Mouse (Mus musculus): ENCODE data around the gene Gm10295.

The Gm10295 gene

DNA sequence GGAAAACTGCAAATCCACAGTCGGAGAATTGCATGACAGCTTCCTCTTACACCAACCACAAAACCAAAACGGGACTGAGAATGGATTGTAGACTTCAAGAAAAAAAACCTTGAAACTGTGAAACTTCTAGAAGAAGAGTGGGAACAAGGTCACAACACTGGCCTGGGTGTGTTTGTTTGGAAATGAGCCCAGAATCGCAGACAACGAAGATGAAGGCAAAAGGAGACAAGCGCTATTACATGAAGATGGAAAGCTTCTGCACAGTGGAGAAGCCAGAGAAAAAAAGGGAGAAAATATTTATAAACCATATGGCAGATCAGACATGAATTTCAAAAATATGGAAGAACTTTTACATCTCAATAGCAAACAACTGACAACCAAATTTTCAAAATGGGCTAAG, 4.3 kb upstream of the Gm10295 start:
- no peak for DNase-seq (ENCODE audit: low read depth, low spot score)

DNA sequence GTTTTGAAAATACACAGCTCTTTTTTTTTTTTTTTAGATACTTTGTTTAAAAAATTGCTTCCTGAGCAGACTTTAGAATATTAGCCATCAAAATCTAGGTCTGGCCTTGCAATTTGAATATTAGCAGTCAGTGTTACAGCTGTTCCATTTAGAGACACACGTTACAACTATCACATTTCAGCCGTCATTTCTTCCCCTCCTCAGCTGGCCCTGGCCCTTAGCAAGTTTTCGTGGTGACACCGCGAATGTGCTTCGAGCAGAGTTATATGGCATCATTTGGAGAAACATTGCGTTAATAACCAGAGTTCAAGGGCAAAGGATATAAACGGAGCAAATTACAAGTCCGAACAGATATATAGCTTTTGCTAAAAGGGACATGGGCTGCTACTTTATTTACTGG, 2.4 kb downstream of the Gm10295 start:
- no peak for DNase-seq (ENCODE audit: low read depth, low spot score)

DNA sequence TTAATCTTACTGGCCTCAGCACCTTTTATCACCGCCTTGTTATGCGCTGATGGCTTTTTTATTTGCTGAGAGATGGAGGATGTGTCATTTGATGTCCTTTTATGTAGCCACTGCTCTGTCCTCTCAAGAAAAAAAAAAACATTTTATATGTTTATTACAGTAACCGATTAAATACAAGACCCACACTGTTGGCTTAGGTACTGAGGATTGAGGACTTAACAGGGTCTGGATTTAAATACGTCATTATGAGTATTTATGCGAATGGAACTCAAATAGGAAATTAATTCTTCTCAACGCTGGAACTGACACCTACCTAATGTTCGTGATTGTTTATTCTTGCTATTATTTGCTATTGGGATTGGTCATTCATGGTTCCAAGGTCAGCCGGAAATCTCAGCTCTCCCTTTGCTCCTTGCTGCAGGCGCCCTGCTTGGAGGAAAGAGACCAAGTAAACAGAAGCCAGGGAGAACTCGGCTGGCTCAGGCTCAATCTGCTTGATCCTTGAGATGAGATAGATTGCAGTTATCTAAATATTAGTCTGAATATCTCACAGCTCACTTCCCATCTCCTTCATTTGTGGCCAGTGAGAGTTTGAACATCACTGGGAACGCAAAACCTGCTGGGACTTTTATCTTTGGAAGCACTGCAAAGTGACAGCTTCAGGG, 26.2 kb downstream of the Gm10295 start:
- no peak for DNase-seq (ENCODE audit: low read depth, low spot score)

DNA sequence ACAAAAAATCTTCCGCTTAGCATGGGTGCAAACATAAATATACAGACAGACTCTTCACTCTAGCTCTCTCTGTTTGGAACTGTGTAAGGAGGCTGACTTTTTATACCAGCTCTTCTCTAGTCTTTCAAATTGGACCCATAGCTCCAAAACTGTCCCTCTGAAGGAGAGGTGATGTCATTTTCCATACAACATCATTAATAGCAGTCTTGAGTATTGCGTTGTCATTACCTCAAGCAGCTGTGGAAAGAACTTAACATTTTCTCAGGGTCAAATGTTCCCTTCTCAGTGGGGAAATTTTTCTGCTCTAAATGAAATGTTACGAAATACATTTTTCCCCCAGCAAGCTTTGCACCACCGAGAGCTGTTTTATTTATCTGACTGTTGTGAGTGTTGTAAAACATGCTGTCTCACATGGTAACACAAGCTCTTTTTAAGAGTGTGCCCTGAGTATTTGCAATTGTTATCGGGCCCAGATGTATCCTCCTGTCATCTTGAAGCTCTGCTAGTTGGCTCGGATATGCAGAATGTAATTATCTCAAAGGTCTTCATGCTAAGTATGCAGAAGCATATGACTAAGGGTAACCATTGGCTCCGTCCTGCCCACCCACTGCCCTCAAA, 38.0 kb downstream of the Gm10295 start:
- DNase-seq (ENCODE audit: low read depth, low spot score): no peak

DNA sequence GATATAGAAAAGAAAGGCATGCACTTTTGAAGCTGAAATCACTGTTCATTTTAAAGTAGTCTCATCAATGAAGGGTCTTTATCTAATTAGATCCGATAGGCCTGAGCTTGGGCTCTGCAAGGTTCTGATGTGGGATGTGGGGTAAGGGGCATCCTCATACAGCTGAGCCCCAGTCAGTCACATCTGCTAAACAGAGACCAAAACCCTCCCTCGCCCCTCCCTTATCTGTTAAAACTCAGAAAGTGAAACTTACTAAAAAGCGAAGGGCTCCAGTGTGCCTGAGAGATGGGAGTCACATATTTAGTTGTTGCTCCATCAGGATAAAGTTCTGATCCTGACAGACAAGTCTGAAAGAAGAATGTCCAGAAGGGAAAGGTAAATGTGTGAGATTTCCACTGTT, 38.9 kb downstream of the Gm10295 start:
- DNase-seq (ENCODE audit: low read depth, low spot score): no peak

DNA sequence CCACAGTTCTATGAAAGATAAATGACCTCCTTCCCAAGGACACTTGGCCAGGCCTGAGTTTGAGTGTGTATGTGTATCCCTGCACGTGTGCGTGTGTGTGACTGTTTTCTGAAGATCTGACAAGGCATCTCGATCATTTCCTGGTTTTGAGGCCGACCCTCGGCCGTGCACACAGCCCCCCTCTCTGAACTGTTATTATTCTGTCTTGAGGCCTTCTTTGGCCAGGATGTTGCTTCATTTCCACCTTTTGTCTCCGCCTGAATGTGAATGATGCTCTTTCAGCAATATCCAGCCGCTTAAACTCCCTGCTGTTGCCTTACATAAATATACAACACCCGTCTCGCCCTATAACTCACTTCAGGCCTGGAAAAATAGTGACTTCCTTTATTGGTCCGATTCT, 39.9 kb downstream of the Gm10295 start:
- no peak for DNase-seq (ENCODE audit: low read depth, low spot score)

DNA sequence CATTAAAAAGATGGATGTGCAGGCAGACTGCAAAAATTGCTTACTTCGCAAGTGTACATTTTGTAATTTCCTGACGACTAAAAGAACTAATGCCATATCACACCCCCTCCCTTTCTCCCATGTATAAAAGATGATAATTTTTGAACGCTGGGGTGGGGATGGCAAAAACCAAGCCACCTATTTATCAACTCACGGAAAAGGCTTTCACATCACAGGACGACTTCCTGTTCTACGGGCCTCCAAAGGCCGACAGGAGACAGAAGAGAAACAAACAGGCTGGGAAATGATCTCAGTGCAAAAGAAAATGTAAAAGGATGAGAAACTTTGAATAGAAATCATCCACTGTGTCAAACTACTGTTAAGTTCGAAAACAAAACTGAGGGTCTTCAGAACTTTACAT, 43.2 kb downstream of the Gm10295 start:
- DNase-seq (ENCODE audit: low read depth, low spot score): no peak

DNA sequence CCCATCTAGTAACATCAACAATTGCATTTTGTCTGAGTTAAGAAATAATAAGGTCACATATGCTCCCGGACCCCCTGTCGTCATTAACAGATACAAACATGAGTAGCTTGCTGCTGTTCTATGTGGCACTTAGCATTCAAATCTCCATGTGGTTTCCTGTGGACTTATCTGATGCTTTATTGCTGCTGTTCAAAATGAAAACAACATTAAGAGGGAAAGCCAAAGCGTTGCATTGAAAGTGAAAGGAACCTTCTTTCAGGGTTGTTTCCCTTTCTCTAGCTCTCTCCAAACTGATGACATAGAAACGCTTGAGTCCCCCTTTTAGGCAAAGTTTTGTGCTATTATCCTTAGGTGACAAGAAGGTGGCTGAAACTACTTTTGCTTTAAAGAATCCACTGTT, 48.6 kb downstream of the Gm10295 start:
- no peak for DNase-seq (ENCODE audit: low read depth, low spot score)

Measured in forelimb bud, embryonic 11.5 days (tissue).